Mouse (Mus musculus): ENCODE data around the gene L3hypdh. TPM values are rescaled to one million over a fixed set of nuclear protein-coding genes. Genes with fewer than 3 reads are reported as not detected.
"Not testable (repeated sequence)": the region's sequence is repeated elsewhere in the genome, so short reads cannot be mapped to it uniquely, and the experiment has no call there.

The L3hypdh gene
- total RNA-seq, 2 experiments from 2014 or later = 2.8 to 3.7 TPM

GRCm38 (mm10) chr12:72053851-72054250 is 31.4 kb downstream of the L3hypdh start:
- no peak for DNase-seq (ENCODE audit: low spot score in 2 of 2)

- DNase-seq (ENCODE audit: low spot score in 2 of 2) = peak in 1 of 2 experiments; percentile 49
Observed at GRCm38 (mm10) chr12:72053303-72053702, 31.9 kb downstream of the L3hypdh start.

GRCm38 (mm10) chr12:72052571-72052970 is 32.7 kb downstream of the L3hypdh start:
- DNase-seq (ENCODE audit: low spot score in 2 of 2) = no peak

- no peak for DNase-seq (ENCODE audit: low spot score in 2 of 2)
Observed at GRCm38 (mm10) chr12:72050821-72051220, 34.4 kb downstream of the L3hypdh start.

- DNase-seq (ENCODE audit: low spot score in 2 of 2) = not testable (repeated sequence)
Observed at GRCm38 (mm10) chr12:72050156-72050555, 35.1 kb downstream of the L3hypdh start.

GRCm38 (mm10) chr12:72047513-72047912 is 37.7 kb downstream of the L3hypdh start:
- no peak for DNase-seq (ENCODE audit: low spot score in 2 of 2)

GRCm38 (mm10) chr12:72041238-72041637 is 44.0 kb downstream of the L3hypdh start:
- DNase-seq (ENCODE audit: low spot score in 2 of 2) = no peak

GRCm38 (mm10) chr12:72039501-72039900 is 45.7 kb downstream of the L3hypdh start:
- DNase-seq (ENCODE audit: low spot score in 2 of 2) = no peak

- DNase-seq (ENCODE audit: low spot score in 2 of 2) = no peak
Observed at GRCm38 (mm10) chr12:72038866-72039265, 46.4 kb downstream of the L3hypdh start.

- DNase-seq (ENCODE audit: low spot score in 2 of 2) = no peak
Observed at GRCm38 (mm10) chr12:72037049-72037448, 48.2 kb downstream of the L3hypdh start.

- no peak for DNase-seq (ENCODE audit: low spot score in 2 of 2)
Observed at GRCm38 (mm10) chr12:72036097-72036661, 49.1 kb downstream of the L3hypdh start.

- DNase-seq (ENCODE audit: low spot score in 2 of 2) = no peak
Observed at GRCm38 (mm10) chr12:72031794-72032193, 53.4 kb downstream of the L3hypdh start.

- no peak for DNase-seq (ENCODE audit: low spot score in 2 of 2)
Observed at GRCm38 (mm10) chr12:72031171-72031570, 54.1 kb downstream of the L3hypdh start.

- no peak for DNase-seq (ENCODE audit: low spot score in 2 of 2)
Observed at GRCm38 (mm10) chr12:72025275-72025795, 59.9 kb downstream of the L3hypdh start.

GRCm38 (mm10) chr12:72023572-72023971 is 61.7 kb downstream of the L3hypdh start:
- DNase-seq (ENCODE audit: low spot score in 2 of 2) = no peak

Small RNA genes lying within 50 kb of the gene (microRNA-seq; reads per million reads assigned to microRNA genes)
- gene Gm24466 = 0 reads per million in 2 experiments

Other genes starting within 250 kb of the L3hypdh start
- gene Gpr135, start 14.3 kb downstream of the L3hypdh start, total RNA-seq (2021) = 10 to 100 TPM; 11.1 to 12.8 TPM
- gene Jkamp, start 150 bp upstream of the L3hypdh start, total RNA-seq (2021) = 10 to 100 TPM; 49.1 to 50.2 TPM
- not detected for gene Ccdc175, start 99.6 kb upstream of the L3hypdh start, total RNA-seq (2021)